Mouse (Mus musculus): ENCODE results near the gene Cnppd1.

The Cnppd1 gene

DNA sequence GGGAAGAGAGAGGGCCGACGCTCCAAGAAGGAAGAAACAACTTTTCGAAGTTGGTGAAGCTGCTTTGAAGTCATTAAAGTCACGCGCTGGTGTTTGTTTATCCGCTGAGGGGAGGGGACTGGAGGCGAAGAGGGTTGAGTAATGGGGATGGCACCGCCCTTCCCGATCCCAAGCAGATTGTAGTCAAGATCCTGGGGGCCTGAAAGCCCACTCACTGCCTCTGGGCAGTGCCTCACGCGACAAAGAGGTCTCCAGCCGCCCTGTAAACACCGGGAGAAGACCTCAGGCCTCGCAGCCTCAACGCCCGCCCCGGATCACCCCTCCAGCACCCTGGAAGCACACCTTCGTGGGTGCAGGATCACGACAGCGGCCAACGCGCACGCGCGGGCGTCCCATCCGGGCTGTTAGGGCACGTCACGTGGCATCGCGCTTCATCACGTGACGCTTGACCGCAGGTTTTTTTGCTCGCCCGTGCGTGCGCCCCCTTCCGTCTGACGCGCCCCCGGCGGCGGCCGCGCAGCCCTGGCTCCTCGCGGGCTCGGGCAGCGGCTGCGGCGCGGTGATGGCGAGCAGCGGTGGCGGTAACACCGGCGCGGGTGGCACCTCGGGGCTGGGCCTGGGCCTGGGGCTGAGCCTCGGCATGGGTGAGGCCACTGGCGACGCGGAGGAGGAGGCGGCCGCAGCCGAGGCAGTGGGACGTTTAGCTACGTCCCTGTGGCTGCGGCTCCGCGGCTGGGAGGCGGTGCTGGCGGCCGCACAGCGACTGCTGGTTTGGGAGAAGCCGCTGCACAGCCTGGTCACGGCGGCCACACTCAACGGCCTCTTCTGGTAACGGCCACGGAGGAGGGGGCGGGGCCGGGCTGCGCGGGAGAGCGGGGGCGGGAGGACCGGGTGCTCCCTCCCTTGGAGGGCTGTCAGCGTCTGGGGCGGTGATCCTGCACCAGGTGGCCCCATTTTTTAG is at the start of gene Cnppd1, which contains the start of gene Retreg2:
TSS of gene Cnppd1 (minus strand) at position 411 of the 961 bp plus-strand sequence.
TSS of gene Retreg2 (plus strand) at position 478 of the 961 bp plus-strand sequence.
- peak; percentile 98 for DNase-seq

DNA sequence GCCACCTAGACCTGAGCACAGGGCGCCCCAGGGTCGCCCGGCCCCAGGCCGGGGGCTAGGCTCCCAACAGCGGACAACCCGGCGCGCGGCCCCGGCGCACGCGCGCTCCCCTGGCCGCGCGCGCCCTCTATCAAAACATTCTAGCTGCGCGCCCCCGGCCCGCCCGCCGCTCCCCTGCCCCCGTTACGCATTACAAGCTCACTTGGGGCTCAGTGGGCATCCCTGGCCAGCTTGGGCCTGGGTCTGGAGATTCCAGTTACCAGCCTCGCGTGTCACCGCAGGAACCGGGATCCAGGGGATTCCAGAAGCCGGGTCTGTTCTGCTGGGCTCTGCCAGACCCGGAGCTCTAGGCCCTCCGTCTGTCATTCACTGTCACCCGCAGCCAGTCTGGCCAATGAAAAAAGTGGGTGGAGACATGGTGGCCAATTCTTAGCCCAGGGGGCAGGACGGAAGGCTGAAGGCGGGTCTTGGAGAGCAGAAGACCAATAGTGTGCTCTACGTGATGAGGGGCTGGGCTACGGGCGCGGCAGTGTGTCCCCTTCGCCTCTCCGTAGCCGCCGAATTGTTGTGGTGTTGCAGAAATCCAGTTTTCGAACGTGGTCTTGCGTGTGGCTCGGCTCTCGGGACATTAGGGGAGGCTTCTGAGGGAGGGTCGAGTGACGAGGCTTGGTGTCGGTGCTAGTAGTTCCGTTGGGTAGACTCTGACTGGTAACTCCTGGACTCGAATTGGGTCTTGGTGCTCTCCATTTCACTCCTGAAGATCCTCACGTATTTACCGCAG is 49.3 kb upstream of the Cnppd1 start, which contains the start of the genes Ankzf1 and Atg9a:
TSS of gene Ankzf1 (plus strand) at position 530 of the 781 bp plus-strand sequence.
TSS of gene Atg9a (minus strand) at position 575 of the 781 bp plus-strand sequence.
- DNase-seq, result peak; percentile 89

DNA sequence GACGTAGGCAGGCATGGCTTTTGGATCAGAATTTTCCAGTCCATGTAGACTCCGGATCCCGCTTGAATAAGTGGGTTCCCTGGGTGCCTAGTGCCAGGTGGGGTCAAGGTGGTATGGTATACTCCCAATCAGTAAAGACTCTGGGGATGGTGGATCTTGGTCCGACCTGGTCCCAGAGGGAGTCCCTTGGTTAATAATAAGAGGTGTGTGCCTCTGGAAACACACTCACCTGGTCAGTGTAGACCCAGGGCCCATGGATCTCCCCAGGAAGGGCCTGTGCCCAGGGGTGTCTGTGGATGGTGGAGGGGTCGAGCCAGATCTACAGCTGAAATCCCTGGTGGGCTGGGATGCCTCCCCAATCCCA is 48.7 kb upstream of the Cnppd1 start:
- DNase-seq, result no peak

DNA sequence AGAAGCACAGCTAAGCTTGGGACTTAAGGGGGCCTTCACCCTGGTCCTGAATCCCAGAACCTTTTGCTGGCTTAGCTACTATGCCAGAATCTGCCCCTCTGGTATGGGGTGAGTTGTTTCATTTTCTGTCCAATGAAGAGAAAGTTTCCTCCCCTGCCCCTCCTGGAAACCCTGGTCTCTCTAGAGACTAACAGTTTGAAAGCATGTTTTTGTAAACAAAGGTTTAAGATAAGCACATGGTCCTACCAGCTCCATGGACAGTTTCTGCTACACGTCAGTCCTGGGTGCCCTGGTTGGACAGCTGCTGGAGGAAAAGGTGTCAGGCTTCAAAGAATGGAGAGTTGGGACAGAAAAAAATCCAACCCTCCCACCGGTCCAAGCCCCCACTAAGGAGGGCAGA is 48.1 kb upstream of the Cnppd1 start:
- DNase-seq, result no peak

DNA sequence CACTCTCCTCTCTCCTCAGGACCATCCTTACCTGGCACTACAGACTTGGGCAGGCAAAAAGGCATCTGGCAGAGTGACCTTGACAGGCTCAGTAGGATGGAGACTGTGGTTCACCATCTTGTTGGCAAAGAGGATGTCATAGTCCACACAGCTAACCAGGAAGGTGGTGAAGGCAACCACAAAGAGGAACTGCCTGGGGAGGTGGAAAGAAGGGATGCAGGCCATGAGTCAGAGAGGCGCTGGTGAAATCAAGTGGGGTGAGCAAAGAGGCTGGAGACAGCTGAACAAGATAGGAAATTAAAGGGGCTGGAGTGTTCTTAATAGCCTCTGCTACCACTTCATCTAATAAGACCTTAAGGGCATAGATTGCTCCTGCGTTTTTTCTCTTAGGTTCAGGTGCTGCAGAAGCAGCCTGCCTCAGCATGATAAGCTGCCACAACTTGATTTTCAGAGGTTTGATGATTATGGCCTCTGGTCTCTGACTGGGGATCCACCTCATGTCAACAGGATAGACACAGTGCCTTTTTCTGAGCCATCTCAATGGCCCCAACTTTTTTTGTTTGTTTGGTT is 45.5 kb upstream of the Cnppd1 start:
- DNase-seq, result no peak

DNA sequence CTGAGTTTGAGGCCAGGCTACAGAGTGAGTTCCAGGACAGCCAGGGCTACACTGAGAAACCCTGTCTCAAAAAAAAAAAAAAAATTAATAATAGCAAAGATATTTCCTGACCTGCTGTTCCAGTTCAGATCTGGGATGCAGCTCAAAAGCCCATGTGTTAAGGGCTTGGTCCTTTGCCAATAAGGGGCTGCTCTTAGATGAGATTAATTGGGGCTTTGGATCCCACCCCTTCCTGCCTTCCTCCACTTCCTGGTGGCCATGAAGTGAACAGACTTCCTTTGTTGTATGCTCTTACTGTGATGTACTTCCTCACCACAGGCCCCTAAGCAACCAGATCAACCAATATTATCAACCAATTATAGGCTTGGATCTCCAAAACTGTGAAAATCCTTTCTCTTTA is 44.6 kb upstream of the Cnppd1 start:
- DNase-seq, result no peak

DNA sequence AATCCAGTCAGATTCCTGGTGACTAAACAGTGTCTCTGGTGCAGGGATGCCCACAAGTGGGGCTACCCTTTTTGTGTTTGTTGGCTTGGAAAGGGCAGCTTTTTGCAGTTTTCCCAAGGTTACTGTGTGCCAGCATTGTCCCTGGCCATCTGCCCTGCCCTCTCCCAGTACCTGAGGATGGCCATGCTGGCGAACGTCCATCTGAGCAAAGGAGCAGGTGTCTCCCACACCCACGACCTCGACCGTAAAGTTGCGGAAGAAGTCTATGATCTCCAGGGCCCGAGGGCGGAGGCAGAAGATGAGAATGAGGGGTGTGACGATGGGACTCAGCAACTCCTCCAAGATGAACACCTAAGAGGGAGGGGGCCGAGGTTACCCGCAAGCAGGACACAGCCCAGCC is 43.0 kb upstream of the Cnppd1 start:
- no peak for DNase-seq

DNA sequence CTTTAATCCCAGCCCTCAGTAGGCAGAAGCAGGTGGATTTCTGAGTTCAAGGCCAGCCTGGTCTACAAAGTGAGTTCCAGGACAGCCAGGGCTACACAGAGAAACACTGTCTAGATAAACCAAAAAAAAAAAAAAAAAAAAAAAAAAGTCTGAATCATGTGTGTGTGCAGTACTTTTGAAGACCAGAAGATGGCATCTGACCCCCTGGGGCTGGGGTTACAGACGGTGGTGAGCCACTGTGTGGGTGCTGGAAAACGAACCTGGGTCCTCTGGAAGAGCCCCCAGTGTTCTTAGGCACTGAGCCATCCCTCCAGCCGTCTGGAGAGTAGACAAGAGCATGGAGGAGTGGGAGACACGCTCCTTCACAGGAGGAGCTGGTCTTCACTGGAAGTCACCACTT is 39.6 kb upstream of the Cnppd1 start:
- no peak for DNase-seq

DNA sequence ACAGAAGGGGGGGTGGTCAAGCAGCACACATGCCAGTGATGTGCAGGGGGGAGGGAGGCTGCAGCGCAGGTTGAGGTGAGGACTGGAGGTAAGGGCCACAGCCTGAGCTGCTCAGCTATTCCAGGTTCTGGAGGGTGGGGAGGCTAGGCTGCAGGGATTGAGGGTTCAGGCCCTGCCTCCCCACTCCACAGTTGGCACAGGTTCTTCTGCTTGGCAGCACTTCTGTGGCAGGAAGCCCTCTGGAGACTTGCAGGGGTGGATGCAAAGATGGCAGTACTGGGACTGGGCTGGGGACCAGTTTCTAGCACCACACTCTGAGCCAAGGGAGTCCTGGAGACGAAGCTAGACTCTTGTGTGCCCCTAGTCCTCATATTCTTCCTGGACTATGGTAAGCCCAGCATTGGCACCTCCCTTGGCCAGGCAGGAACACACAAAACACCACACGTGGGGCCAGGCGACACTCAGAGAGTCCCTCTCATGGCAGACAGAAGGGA is 38.9 kb upstream of the Cnppd1 start:
- no peak for DNase-seq

DNA sequence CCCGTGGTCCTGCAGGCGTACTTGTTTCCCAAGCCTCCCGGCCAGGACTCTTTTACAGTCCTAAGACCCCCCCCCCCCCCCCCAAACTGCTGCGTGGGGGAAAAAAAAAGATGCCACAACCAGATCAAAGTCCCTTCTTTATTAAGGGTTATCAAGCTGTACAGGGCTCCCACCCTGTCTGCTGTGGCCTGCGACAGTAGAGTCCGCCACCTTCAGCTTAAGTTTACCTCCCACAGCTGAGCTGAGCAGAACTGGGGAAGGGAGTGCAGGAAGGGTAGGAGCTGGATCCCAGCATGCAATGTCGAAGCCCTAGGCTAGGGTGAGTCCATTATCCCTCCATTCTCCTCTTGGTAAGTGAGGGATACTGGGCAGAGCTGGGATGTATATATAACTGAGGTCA is 38.2 kb upstream of the Cnppd1 start:
- DNase-seq, result no peak

DNA sequence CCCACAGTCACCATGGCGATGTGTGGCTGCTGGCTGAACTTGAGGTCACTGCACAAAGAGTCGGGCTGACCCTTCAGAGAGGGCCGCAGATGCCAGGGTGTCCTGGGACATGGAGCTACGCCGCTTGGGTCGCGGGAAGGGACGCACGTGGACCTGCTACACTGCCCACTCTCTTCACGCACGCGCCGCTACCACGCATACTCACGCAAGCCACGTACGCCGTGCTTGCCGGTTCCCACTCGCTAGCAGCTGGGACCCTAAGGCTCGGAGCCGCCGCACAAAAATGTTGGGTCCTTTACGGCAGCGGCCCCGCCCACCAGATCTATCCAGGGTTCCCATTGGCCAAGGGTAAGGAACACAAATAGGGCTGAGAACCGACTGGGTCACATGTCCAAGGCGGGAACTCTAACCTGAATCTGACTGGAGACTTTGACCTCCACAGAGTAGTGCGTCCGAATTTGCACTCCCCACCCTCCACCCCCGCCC is 37.6 kb upstream of the Cnppd1 start, which contains the start of gene Abcb6:
TSS of gene Abcb6 (minus strand) at position 288 of the 486 bp plus-strand sequence.
- peak; percentile 90 for DNase-seq

DNA sequence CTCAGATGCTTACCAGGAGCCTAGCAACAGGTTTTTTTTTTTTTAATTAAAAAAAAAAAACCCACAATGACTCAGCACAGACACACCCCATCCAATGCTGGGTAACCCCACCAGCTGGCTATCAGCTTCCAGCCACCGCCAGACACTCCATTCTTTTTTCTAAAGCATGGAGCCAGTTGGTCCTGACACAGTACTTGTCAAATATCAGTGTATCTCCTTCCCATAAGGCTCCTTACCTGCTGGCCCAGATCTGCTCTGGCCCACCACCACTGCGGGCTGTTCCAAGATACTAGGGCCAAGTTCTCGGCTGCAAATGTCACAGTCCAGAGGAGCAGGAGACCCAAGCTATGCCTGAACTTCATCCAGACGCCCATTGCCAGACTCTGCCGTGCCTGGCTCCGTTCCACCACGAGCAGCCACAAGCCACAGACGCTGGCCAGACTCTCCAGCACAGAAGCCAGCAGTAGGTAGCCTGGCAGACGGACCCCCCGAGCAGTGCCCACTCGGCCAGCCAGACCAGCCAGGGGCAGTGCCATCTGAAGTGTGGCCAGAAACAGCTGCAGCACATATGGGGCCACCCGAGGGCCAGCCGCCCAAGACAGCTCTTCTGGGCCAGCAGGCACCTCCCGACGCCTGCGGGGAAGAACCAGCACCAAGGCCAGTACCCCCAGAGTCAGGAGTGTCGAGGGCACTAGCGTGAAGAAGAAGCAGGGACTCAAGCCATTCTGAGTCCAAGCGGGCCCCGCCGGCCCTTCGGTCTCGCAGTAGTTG is 37.0 kb upstream of the Cnppd1 start:
- DNase-seq, result no peak

DNA sequence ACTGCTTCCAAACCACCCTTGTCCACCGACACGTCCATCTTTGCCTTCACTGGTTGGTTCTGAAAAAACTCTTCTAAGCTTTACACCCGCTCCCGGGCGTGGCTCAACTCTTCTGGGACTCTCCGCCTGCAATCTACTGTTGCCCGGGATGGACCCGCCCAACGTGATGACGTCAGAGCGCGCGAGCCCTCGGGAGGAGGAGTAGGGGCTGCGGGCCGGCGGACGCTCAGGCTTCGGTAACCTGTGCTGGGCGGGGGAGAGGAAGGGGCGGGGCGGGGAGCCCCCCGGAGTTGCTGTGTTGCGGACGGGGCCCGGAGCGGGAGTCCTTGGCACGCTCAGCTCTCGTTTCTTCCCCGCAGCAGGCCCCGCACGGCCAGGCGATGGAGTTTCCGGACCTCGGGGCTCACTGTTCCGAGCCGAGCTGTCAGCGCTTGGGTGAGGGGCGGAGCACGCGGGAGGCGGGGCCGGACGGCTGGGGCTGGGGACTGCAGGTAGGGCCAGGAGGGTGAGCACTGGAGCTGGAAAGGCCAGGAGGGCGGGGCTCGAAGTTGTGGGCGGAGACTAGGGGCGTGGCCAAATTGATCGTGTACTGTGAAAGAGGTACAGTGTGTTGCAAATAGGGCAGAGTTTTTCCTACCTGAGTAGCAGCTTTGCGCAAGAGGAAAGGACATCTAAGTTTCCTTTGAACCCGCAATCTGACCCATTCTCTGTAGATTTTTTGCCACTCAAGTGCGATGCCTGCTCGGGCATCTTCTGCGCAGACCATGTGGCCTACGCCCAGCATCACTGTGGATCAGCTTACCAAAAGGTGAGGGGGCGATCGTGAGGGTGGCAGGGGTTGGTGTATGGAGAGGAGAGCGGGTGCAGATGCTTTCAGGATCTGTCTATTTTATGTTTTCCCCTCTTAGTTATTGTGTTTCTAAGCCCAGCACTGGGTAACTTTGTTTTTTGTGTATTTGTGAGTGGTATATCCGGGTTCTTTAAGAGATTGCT is 26.3 kb upstream of the Cnppd1 start, which contains the start of gene Zfand2b:
TSS of gene Zfand2b (plus strand) at position 175 of the 993 bp plus-strand sequence.
- peak; percentile 99 for DNase-seq

DNA sequence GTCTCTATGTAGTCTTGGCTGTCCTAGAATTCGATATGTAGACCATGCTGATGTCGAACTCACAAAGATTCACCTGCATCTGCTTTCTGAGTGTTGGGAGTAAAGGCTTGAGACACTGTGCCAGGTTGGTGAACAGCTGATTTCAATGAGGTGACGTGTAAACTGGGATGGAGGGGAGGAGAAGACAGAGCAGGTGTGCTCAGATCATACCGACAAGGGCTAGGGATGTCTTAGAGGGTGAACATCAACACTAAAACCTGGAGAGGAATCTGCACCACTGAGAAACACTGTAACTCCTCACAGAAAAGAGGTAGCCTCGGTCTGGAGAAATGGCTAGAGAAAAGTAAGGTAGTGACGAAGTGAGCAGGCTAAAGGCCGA is 25.6 kb upstream of the Cnppd1 start:
- DNase-seq, result no peak

DNA sequence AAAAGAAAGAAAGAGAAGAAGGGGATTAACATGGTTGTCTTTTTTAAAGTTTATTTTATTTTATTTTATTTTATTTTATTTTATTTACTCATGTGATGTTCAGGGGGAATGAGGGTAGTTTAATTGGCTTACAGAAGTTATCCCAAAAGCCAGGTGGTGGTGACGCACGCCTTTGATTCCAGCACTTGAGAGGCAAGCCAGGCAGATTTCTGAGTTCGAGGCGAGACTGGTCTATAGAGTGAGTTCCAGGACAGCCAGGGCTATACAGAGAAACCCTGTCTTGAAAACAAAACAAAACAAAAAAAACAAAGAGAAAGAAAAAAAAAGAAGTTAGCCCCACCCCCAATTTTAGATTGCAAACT is 17.7 kb upstream of the Cnppd1 start:
- DNase-seq, result no peak

DNA sequence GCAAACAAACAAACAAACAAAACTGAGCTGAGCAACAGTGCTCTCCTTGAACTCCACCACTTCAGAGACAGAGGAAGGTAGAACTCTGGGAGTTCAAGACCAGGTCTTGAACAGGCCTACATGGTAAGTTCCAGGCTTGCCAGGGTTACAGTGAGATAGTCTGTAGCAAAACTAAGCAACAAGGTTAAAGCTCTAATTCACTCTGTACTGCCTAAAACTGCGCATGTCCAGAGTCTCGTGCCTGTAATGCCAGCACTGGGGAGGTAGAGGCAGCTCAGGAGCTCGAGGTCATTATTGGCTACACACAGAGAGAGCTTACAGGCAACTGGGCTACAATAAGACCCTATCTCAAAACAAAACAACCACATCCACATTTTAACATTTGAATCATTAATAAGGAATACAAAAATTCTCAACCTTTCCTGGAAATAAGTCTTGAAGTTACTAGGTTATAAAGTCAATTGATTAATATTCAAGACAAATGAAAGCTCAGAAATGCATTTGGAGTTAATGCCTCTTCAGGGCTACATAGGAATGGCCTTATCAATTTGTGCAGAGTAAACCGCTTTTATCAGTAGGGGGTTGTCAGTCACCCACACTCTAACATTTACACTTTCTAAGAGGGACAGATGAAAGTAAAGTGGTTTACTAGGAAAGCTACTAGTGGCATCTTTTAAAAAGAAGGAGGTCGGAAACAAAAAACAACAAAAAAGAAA is 17.2 kb upstream of the Cnppd1 start:
- no peak for DNase-seq

DNA sequence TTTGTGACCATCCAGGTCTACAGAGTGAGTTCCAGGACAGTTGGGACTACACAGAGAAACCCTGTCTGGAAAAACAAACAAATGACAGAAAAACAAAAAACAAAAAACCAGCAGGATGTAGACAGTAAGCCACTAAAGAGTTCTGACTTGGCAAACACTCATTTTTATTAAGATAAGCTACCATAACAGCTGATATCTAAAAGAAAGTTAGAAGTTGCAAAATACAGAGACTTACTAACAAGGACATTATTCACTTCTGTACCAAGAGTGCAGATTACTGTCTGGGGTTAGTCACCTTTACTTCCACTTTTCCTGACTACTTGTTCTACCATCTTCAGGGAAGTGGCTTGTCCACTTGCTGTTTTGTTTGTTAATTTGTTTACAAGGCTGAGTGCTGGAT is 16.5 kb upstream of the Cnppd1 start:
- no peak for DNase-seq

DNA sequence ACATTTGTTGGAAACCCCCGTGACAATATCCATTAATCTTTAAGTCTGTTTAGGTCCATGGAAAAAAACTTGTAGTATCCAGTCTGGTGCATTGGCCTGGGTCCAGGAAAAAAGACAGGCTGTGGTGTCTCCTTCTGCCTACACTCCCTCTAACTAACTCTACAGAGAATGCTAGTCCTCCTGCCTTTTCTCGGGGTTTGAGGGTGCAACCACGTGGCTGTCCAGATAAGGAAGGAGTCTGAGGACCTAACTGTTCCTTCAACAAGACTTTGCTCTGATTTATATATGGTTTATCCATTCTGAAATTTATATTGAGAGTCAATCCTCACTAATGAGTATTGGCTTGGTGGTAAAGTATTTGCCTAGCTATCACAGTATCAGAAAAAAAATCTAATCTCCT is 13.3 kb upstream of the Cnppd1 start:
- DNase-seq, result no peak

DNA sequence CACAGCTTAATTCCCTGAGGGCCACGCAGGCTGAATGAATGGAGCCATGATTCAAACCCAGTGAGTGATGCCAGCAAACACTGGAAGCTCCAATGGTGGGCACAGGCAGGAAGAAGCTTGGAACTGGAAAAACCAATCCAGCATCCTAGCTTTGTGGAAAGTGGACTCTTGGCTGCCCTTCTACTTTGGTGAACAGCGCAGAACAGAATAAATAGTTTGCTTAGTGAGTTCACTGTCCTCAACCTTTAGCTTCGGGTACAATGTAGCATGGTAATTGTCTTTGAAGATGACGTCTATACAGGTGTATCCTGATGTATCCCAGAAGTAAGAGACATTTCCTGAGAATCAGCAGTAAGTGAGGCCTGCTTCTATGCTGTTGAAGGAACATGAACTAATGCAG is 6.2 kb upstream of the Cnppd1 start:
- no peak for DNase-seq

All from thymus, postnatal 4 days (tissue).